Mouse (Mus musculus) forebrain, embryonic 10.5 days (tissue): ENCODE results near the gene Polr2f. TPM values are rescaled to one million over a fixed set of nuclear protein-coding genes. Genes with fewer than 3 reads are reported as not detected.

Source experiments
- DNase-seq: peaks from one replicate; pipeline ENCODE4 v3.0.0-alpha.2; 2017; ENCODE audit warnings: low spot score; ENCODE audit errors: extremely low spot score
- H3K27ac ChIP-seq: fragments of 300-500 bp; sonication (generic); 2 replicates; pipeline ENCODE4 v1.5.1; 2016; ENCODE audit warnings: mild to moderate bottlenecking
- H3K27me3 ChIP-seq: fragments of 300-500 bp; sonication (generic); 2 replicates; pipeline ENCODE4 v1.6.1; 2016; ENCODE audit warnings: mild to moderate bottlenecking; ENCODE audit not compliant: poor library complexity, severe bottlenecking
- H3K36me3 ChIP-seq: fragments of 300-500 bp; sonication (generic); replicated peaks from 2 replicates; pipeline ENCODE4 v1.6.1; 2016; ENCODE audit warnings: mild to moderate bottlenecking, moderate library complexity
- H3K4me1 ChIP-seq: fragments of 300-500 bp; sonication (generic); 2 replicates; pipeline ENCODE4 v1.6.1; 2016
- H3K4me3 ChIP-seq: fragments of 300-500 bp; sonication (generic); 2 replicates; pipeline ENCODE4 v1.5.1; 2016; ENCODE audit warnings: mild to moderate bottlenecking, moderate library complexity
- H3K9me3 ChIP-seq: fragments of 300-500 bp; sonication (generic); 2 replicates; pipeline ENCODE4 v1.6.1; 2016; ENCODE audit warnings: mild to moderate bottlenecking, moderate library complexity
- WGBS: fragments of 180-500 bp; shearing (Covaris S2); methylation state at CpG from one replicate; pipeline ENCODE4 v1.1.7; 2016; 5-methylcytosine and 5-hydroxymethylcytosine counted together
- polyA plus RNA-seq: library from polyadenylated mRNA; unstranded; fragments of >200 nt; fragmentation: Nextera tagmentation; extraction: Ambion mirVana; gene quantifications from 2 replicates; pipeline ENCODE4 v1.2.1, GENCODE M21; 2016

Polr2f gene
- polyA plus RNA-seq, result 419 and 440 TPM in 2 replicates

DNA sequence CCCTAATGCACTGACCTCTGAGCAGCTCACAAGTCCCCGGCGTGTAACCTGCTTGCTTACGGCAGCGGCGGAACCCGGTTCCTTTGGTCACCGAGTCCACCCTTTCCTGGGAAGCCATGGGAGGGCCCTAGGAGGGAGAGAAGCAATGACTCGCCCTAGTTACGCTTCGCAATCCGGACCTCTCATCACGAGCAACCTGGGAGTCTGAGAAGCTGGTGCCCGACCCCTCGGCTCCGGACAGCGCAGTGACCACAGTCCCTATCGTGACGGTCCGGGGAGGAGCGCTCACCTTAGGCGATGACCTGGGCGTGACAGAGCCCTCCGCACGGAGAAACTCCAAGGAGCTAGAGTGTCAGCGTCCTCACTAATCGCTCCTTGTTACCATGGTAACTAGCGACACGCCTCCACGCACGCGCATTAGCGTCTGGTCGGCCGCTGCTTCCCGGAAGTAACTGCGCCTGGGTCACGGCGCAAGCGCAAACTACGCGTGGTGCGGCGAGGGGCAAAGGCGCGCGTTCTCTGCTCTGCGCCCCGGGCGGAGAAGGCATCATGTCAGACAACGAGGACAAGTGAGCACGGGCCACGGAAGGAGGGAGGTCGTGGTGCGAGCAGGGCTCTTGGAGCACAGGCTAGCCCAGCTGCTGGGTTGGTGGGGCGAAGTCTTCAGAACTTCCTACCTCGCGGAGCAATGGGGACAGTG is at the start of gene Polr2f, which contains the start of gene 1700088E04Rik:
Polr2f (plus strand) TSS at position 144 of the 700 bp plus-strand sequence.
1700088E04Rik (minus strand) TSS at position 388 of the 700 bp plus-strand sequence.
- WGBS, result under 1% methylated on average over 57 of the region's 57 CpGs
- Histone ChIP-seq H3K4me1 (peaks cover 33% of the 10 kb centered on the region), H3K9me3 (no peaks in the 10 kb centered on the region), H3K36me3 (peaks cover 32% of the 10 kb centered on the region), H3K27ac (peak within 1 kb of the TSS; percentile 88), H3K4me3 (peak within 1 kb of the TSS; percentile 94), H3K27me3 (no peaks in the 10 kb centered on the region)
- DNase-seq, result peak; percentile 97

DNA sequence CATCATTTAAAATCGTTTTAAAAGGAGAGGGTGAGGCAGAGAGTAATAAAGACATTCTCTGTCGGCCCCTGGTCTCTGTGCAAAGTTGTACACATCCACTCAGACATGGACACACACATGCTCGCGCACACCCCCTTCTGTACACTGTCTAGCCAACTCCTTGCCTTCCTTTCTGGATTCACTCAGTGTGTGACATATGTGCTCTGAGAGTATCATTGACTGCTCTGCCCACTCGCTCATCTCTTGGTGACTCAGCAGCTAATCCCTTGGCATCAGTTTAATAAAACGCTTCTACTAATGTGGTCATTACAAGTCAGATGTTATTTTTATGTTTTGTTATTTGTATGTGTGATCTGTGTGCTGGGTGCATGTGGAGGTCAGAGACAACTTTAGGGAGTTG is 48.5 kb upstream of the Polr2f start:
- DNase-seq, result no peak
- Histone ChIP-seq H3K36me3 (peaks cover 93% of the 10 kb centered on the region), H3K27ac (no peak overlapping the region), H3K4me1 (peaks cover 7% of the 10 kb centered on the region), H3K27me3 (no peaks in the 10 kb centered on the region), H3K9me3 (no peaks in the 10 kb centered on the region), H3K4me3 (no peak overlapping the region)
- 92% methylated on average over 6 of the region's 6 CpGs for WGBS

DNA sequence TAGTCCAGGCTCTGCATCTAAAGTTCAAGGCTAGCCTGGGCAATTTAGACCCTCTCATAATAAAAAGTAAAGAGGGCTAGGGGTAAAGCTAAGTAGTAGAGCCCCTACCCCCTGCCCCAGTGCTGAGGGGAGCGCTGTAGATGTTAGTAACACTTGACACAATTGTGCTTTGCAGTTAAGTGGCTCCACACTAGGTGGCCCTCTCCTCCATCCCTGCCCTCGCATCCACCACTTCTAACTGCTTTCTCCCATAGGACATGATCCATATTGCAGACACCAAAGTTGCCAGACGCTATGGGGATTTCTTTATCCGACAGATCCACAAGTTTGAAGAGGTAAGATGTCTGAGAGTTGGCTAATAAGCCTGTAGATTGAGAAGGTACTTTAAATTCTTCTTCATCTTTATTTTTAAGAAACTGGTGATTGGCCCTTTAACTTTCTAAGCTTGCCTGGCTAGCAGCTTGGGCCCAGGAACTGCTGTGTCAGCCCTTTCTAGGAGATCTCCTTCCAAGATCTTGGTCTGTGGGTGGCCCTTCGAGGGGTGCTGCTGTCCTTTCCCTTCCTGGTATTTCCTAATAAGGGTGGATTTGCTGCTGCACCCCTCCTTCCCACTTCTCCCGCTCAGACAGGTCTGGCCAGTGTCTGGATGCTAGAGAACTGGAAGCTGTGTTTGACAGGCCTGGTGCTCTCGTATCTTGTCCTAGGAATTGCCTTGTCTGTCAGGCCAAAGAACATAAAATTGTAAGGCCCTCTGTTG is 47.5 kb upstream of the Polr2f start:
- peaks cover 85% of the 10 kb centered on the region for H3K36me3 ChIP-seq
- 79% methylated on average over 7 of the region's 7 CpGs for WGBS
- peaks cover 17% of the 10 kb centered on the region for H3K4me1 ChIP-seq
- DNase-seq, result no peak
- no peaks in the 10 kb centered on the region for H3K27me3 ChIP-seq
- no peak overlapping the region for H3K27ac ChIP-seq
- no peak overlapping the region for H3K4me3 ChIP-seq
- no peaks in the 10 kb centered on the region for H3K9me3 ChIP-seq

DNA sequence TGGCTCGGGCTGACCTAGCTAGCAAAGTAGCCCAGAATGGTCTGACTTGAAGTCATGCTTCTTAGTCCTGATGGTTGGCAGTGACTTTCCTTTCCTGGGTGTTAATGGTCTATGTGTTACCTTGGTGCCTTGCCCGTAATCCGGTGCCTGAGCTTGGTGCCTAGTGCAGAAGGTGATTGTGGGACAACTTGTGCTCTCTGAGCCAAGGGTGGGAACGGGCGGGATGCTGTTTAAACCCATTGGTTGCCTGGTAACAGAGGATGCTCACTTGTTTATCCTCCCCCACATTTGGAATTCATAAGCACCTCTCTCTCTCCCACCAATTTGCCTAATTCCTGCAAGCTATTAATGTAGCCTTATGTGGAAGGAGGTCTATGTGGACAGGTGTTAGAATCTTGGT is 45.3 kb upstream of the Polr2f start:
- Histone ChIP-seq H3K27ac (no peak overlapping the region), H3K9me3 (no peaks in the 10 kb centered on the region), H3K4me3 (no peak overlapping the region), H3K36me3 (peaks cover 63% of the 10 kb centered on the region), H3K27me3 (no peaks in the 10 kb centered on the region), H3K4me1 (peaks cover 32% of the 10 kb centered on the region)
- 93% methylated on average over 5 of the region's 5 CpGs for WGBS
- DNase-seq, result no peak

DNA sequence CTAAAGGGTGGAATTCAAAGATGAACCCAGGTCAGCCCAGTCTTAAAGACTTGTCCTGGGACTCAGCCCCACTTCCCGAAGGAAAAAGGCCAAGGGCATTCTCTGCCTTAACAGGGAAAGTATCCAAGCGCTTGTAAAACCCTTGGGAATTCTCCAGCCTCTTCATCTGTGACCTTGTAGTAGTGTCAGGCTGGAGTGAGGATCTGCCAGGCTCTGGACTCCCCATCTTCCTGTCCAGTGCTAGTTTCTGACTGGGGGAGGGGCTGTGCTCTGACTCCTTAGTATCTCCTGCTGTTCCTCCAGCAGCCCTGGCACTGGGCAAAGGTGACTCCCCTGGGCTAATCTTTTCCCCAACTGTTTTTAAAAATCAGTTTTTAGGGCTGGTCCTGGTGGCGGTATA is 44.3 kb upstream of the Polr2f start:
- DNase-seq, result no peak
- H3K4me3 ChIP-seq, result no peak overlapping the region
- peaks cover 39% of the 10 kb centered on the region for H3K4me1 ChIP-seq
- WGBS, result 78% methylated on average over 3 of the region's 3 CpGs
- H3K9me3 ChIP-seq, result no peaks in the 10 kb centered on the region
- H3K27ac ChIP-seq, result no peak overlapping the region
- H3K36me3 ChIP-seq, result peaks cover 52% of the 10 kb centered on the region
- H3K27me3 ChIP-seq, result no peaks in the 10 kb centered on the region

DNA sequence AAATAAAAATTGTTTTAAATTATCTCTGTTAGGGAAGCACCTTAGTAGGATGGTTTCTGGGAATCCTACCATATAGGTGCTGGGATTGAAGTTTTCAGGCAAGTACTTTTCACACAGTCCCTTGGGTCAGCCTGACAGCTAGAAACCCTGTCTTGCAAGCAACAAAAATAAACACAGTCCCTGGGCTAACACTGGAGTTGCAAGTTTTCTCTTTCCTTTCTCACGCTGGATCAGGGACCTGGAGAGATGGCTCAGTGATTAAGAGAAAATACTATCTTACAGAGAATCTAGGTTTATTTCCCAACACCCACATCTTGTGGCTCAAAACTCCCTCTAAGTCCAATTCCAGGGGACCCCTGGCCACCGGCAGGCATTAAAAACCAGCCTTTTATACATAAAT is 43.7 kb upstream of the Polr2f start:
- 44% methylated on average over 2 of the region's 2 CpGs for WGBS
- Histone ChIP-seq H3K4me3 (no peak overlapping the region), H3K9me3 (no peaks in the 10 kb centered on the region), H3K27ac (no peak overlapping the region), H3K4me1 (peaks cover 43% of the 10 kb centered on the region), H3K27me3 (no peaks in the 10 kb centered on the region), H3K36me3 (peaks cover 46% of the 10 kb centered on the region)
- DNase-seq, result no peak

DNA sequence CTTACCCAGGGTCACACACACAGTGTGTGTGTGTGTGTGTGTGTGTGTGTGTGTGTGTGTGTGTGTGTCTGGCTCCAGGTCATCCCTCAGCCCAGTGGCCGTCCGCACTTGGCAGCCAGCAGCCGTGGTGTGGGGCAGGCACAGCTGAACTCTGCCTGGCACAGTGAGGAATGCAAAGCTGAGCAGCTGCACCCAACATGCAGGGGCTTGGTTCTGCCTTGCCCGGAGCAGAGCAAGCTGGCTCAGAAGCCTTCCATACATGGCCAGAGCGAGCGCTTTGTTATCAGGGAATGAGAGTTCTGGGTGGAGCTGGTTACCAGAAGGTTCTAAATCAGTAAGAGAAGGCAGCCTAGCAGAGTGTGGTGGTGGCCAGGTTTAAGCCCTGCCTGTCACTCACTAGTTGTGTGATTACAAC is 43.2 kb upstream of the Polr2f start:
- Histone ChIP-seq H3K4me1 (peaks cover 43% of the 10 kb centered on the region), H3K27ac (peak overlapping the region; percentile 30; the same call in 1 of the 2 replicates), H3K27me3 (no peaks in the 10 kb centered on the region), H3K36me3 (peaks cover 41% of the 10 kb centered on the region), H3K4me3 (no peak overlapping the region; the same call in 1 of the 2 replicates), H3K9me3 (no peaks in the 10 kb centered on the region)
- no peak for DNase-seq
- WGBS, result 69% methylated on average over 6 of the region's 6 CpGs

DNA sequence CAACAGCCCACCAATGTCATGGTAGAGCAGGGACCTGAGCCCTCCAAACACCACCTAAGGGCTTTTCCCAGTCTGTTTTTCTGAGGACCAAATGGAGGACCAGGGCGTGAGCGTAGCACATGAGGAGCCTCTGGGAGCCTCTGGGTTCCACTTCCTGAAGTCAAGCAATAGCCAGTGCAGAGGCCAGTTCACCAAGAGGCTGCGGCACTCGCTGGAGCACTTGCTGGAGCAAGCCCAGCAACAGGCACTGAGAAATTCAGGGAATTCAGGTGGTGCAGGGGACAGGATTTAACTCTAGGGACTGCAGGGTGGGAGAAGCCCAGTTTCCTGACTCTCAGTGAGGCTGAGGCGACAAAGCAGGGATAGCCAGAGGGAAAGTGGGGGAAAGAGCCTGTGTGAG is 42.6 kb upstream of the Polr2f start:
- DNase-seq, result no peak
- H3K4me3 ChIP-seq, result no peak overlapping the region
- peaks cover 43% of the 10 kb centered on the region for H3K4me1 ChIP-seq
- no peaks in the 10 kb centered on the region for H3K27me3 ChIP-seq
- no peak overlapping the region for H3K27ac ChIP-seq
- peaks cover 35% of the 10 kb centered on the region for H3K36me3 ChIP-seq
- H3K9me3 ChIP-seq, result no peaks in the 10 kb centered on the region
- WGBS, result 72% methylated on average over 5 of the region's 5 CpGs

DNA sequence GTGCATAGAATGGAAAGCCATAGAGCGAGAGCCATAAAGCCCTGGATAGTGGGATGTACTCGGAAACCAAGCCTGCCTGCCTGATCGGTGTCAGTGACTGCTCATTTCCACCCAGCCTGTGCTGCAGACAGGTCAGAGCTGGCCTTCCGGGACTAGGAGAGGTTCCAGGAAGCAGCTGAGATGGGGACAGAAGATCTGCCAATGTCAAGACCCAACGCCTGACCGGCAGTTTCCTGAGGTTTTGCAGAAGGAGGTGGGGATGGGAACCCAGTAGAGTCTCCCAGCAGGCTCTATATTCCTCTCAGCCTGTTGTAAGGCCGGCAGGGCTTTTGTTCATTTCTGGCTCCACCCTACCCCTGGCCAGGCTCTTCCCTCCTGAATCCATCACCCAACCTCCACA is 41.9 kb upstream of the Polr2f start:
- 58% methylated on average over 7 of the region's 7 CpGs for WGBS
- DNase-seq, result no peak
- Histone ChIP-seq H3K27ac (0 out of 2 replicates have a peak overlapping the region, but pooled peaks have one; percentile 21), H3K4me3 (no peak overlapping the region), H3K27me3 (no peaks in the 10 kb centered on the region), H3K9me3 (no peaks in the 10 kb centered on the region), H3K4me1 (peaks cover 43% of the 10 kb centered on the region), H3K36me3 (peaks cover 29% of the 10 kb centered on the region)

DNA sequence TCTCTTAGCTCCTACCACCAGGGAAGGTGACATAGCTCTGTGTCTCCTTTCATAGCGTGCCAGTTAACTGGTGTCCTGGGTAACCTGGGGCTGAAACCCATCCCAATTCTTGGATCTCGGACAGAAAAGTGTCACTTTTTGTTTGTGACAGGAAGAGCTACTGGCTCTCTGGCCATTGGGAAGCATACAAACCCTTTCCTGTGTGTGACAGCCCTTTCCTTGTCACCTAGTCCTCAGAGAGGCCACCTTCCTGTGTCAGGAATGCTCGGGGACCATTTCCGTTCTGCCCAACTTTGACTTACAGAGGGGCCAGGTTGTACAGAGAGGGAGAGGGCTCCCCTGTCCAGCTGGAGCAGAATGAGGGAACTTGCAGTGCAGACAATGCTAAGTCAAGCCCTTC is 41.4 kb upstream of the Polr2f start:
- Histone ChIP-seq H3K4me1 (peaks cover 43% of the 10 kb centered on the region), H3K9me3 (no peaks in the 10 kb centered on the region), H3K4me3 (no peak overlapping the region), H3K36me3 (peaks cover 23% of the 10 kb centered on the region), H3K27ac (0 out of 2 replicates have a peak overlapping the region, but pooled peaks have one; percentile 21), H3K27me3 (no peaks in the 10 kb centered on the region)
- DNase-seq, result no peak
- 69% methylated on average over 4 of the region's 4 CpGs for WGBS

DNA sequence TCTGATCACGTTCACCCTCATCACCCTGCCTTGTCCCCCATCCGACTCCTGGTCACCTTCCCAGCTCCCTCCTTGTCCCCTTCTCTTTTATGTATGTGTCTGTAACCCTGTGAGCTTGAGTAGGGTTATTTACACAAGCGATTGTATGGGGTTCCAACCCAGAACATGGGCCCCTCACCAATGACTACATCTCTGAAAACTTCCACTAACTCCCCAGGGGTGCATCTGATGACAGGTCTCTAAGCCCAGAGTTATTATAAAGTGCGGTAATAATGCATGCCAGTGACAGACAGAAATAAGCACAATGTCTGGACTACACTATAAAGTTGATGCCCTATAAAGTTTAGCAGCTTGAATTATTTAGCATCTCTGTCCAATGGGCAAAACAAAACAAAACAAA is 40.4 kb upstream of the Polr2f start:
- H3K9me3 ChIP-seq, result no peaks in the 10 kb centered on the region
- H3K36me3 ChIP-seq, result peaks cover 14% of the 10 kb centered on the region
- H3K27ac ChIP-seq, result no peak overlapping the region
- no peaks in the 10 kb centered on the region for H3K27me3 ChIP-seq
- 83% methylated on average over 4 of the region's 4 CpGs for WGBS
- H3K4me1 ChIP-seq, result peaks cover 43% of the 10 kb centered on the region
- no peak for DNase-seq
- H3K4me3 ChIP-seq, result no peak overlapping the region

DNA sequence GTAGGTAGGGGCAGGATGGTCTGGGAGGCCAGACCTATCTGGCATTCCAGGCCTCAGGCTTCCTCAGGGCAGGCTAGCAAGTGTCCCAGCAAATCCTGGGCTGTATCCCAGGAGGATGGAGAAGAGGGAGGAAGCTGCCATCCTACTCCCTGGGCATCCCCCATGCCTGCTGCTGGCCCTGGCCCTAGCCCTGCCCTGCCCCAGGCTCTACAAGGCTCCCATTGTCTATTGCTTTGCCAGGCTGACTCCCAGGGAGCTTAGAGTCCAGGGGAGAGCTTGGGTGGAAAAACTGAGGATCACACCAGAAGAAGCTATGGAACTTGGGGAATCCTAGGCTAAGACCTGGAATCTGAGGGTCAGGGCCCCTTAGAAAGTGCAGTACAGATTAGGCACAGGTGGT is 39.3 kb upstream of the Polr2f start:
- Histone ChIP-seq H3K36me3 (peaks cover 2% of the 10 kb centered on the region), H3K4me3 (no peak overlapping the region), H3K9me3 (no peaks in the 10 kb centered on the region), H3K27ac (peak overlapping the region; percentile 30; the same call in 1 of the 2 replicates), H3K27me3 (no peaks in the 10 kb centered on the region), H3K4me1 (peaks cover 39% of the 10 kb centered on the region)
- DNase-seq, result no peak

DNA sequence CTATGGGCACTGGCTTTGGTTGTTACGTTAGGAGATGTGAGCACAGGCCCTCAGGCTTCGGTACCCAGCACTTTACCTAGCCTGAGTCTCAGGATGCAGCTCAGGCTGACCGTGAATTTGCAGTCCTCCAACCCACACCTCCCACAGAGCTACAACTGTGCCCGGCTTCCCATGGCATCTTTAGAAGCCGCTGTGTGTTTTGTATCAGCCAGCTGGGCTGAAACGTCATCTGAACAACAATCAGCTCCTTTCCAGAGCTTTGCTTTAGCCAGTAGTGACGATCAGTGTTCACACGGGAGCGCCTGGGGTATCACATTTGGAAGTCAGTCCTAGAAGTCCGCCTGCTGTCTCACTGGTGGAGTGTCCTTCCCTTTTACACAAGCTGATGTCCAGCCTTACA is 37.5 kb upstream of the Polr2f start:
- Histone ChIP-seq H3K4me3 (no peak overlapping the region), H3K36me3 (no peaks in the 10 kb centered on the region), H3K27me3 (peaks cover 12% of the 10 kb centered on the region), H3K27ac (no peak overlapping the region), H3K9me3 (no peaks in the 10 kb centered on the region), H3K4me1 (peaks cover 31% of the 10 kb centered on the region)
- 78% methylated on average over 10 of the region's 10 CpGs for WGBS
- DNase-seq, result no peak
